Mouse (Mus musculus): ENCODE results near the gene Adprm. TPM values are rescaled to one million over a fixed set of nuclear protein-coding genes. Genes with fewer than 3 reads are reported as not detected.
A peak's percentile ranks its signal among the peaks of the same experiment; 100 is the strongest.
"Not testable (repeated sequence)": the region's sequence is repeated elsewhere in the genome, so short reads cannot be mapped to it uniquely, and the experiment has no call there.

Adprm gene
- polyA plus RNA-seq (2011; ENCODE audit: insufficient read length, low read depth, missing spikeins), result 22.4 and 22.7 TPM in 2 replicates

DNA sequence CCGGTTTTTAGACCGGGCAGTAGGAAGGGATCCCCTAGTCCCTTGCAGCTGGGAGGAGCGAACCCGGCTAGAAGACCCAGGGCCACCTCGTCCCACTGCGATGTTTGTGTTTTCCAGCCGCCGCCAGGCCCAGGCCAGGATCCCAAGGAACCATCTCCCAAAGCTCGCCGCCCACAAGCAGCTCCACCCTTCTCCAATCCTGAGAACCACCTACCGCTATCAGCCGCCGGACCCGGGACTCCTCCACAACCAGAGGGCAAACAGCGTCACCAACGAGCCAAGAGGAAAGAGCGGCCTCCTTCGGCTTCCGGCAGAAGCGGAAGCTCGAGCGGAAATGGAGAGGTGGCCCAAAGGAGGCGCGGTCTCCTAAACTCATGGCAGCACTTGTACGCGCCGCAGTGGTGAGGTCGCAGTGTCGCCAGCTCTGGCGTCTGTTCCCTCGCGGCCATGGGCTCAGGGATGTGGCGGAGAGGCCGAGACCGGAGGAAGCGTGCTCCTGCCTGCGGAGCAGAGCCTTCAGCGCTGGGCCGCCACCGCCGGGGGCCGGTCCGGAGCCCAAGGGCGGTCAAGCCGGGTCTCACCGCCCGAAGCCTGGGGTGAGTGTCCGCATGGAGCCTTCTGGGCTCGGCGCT, at the start of gene Adprm, which contains the start of gene Sco1:
Adprm (minus strand) TSS at position 274 of the 632 bp plus-strand sequence.
Sco1 (plus strand) TSS at position 350 of the 632 bp plus-strand sequence.
- no peak for TF ChIP-seq CTCF (IDR thresholded peaks at IDR 0.05; ENCODE audit: borderline replicate concordance, insufficient read depth, low read length)
- peak; percentile 90 for TF ChIP-seq POLR2A (IDR thresholded peaks at IDR 0.05; ENCODE audit: low read depth, low read length)
- Histone ChIP-seq H3K4me1 (ENCODE audit: control insufficient read depth, insufficient read depth, low read length) (no peaks in the 10 kb centered on the region; the same call in 1 of the 2 replicates), H3K27ac (ENCODE audit: insufficient read depth, low read length) (0 out of 2 replicates have a peak within 1 kb of the TSS, but pooled peaks have one; percentile 12), H3K4me3 (ENCODE audit: insufficient read depth, low read length) (peak within 1 kb of the TSS; percentile 93)

GRCm38 (mm10) chr11:67101713-67102112, 49.3 kb upstream of the Adprm start:
- no peak for TF ChIP-seq POLR2A (IDR thresholded peaks at IDR 0.05; ENCODE audit: low read depth, low read length)
- peak; percentile 68; the same call in 1 of the 2 replicates for TF ChIP-seq CTCF (IDR thresholded peaks at IDR 0.05; ENCODE audit: borderline replicate concordance, insufficient read depth, low read length)
- no peak overlapping the region for H3K4me3 ChIP-seq (ENCODE audit: insufficient read depth, low read length)
- H3K4me1 ChIP-seq (ENCODE audit: control insufficient read depth, insufficient read depth, low read length), result no peaks in the 10 kb centered on the region

GRCm38 (mm10) chr11:67100169-67100568, 47.8 kb upstream of the Adprm start:
- Histone ChIP-seq H3K4me3 (ENCODE audit: insufficient read depth, low read length) (no peak overlapping the region), H3K4me1 (ENCODE audit: control insufficient read depth, insufficient read depth, low read length) (no peaks in the 10 kb centered on the region), H3K27ac (ENCODE audit: insufficient read depth, low read length) (no peak overlapping the region)
- TF ChIP-seq POLR2A (IDR thresholded peaks at IDR 0.05; ENCODE audit: low read depth, low read length) (no peak), CTCF (IDR thresholded peaks at IDR 0.05; ENCODE audit: borderline replicate concordance, insufficient read depth, low read length) (no peak)

More at GRCm38 (mm10) chr11:67101713-67102112, 49.3 kb upstream of the Adprm start:
- no peak overlapping the region for H3K27ac ChIP-seq (ENCODE audit: insufficient read depth, low read length)

- Histone ChIP-seq H3K4me3 (ENCODE audit: insufficient read depth, low read length) (no peak overlapping the region), H3K27ac (ENCODE audit: insufficient read depth, low read length) (no peak overlapping the region), H3K4me1 (ENCODE audit: control insufficient read depth, insufficient read depth, low read length) (no peaks in the 10 kb centered on the region)
- TF ChIP-seq CTCF (IDR thresholded peaks at IDR 0.05; ENCODE audit: borderline replicate concordance, insufficient read depth, low read length) (no peak), POLR2A (IDR thresholded peaks at IDR 0.05; ENCODE audit: low read depth, low read length) (no peak)
Observed at GRCm38 (mm10) chr11:67099241-67099640, 46.8 kb upstream of the Adprm start.

DNA sequence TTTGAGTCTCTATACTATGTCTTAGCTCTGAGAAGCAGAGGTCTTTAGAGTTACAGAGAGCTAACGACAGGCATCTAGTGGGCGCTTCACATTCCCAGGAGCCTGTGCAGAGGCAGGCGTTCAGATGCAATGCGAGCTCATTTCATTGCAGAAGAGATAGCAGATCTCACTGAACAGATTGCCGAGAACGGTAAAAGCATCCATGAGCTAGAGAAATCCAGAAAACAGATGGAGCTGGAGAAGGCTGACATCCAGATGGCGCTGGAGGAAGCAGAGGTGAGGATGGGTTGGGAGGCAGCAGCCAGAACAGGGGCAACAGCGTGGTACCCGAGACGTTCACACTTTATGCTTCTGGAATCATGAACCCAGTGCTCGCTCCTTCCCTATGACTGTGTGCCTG, 46.0 kb upstream of the Adprm start:
- TF ChIP-seq CTCF (IDR thresholded peaks at IDR 0.05; ENCODE audit: borderline replicate concordance, insufficient read depth, low read length) (no peak), POLR2A (IDR thresholded peaks at IDR 0.05; ENCODE audit: low read depth, low read length) (no peak)
- H3K4me1 ChIP-seq (ENCODE audit: control insufficient read depth, insufficient read depth, low read length), result no peaks in the 10 kb centered on the region
- H3K27ac ChIP-seq (ENCODE audit: insufficient read depth, low read length), result no peak overlapping the region

DNA sequence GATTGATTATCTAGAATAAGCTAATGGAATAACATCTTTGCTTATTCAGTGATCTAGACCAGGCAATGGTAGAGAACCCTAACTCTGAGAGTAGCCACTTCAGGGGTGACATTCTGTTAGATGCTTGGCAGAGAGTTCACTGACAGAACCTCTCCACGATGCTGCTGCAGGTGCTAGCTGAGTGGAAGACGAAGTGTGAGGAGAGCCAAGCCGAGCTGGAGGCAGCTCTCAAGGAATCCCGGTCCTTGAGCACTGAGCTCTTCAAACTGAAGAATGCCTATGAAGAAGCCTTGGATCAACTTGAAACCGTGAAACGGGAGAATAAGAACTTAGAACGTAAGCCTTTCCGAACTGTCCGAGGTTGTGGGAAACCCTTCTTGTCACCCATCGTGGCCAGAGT, 45.3 kb upstream of the Adprm start:
- Histone ChIP-seq H3K4me3 (ENCODE audit: insufficient read depth, low read length) (no peak overlapping the region), H3K27ac (ENCODE audit: insufficient read depth, low read length) (no peak overlapping the region), H3K4me1 (ENCODE audit: control insufficient read depth, insufficient read depth, low read length) (no peaks in the 10 kb centered on the region)
- TF ChIP-seq POLR2A (IDR thresholded peaks at IDR 0.05; ENCODE audit: low read depth, low read length) (no peak), CTCF (IDR thresholded peaks at IDR 0.05; ENCODE audit: borderline replicate concordance, insufficient read depth, low read length) (no peak)

More for the DNA sequence above, 46.0 kb upstream of the Adprm start:
- no peak overlapping the region for H3K4me3 ChIP-seq (ENCODE audit: insufficient read depth, low read length)

GRCm38 (mm10) chr11:67094470-67094869, 42.1 kb upstream of the Adprm start:
- Histone ChIP-seq H3K4me3 (ENCODE audit: insufficient read depth, low read length) (no peak overlapping the region), H3K4me1 (ENCODE audit: control insufficient read depth, insufficient read depth, low read length) (no peaks in the 10 kb centered on the region), H3K27ac (ENCODE audit: insufficient read depth, low read length) (no peak overlapping the region)
- TF ChIP-seq CTCF (IDR thresholded peaks at IDR 0.05; ENCODE audit: borderline replicate concordance, insufficient read depth, low read length), result no peak
- no peak for TF ChIP-seq POLR2A (IDR thresholded peaks at IDR 0.05; ENCODE audit: low read depth, low read length)

GRCm38 (mm10) chr11:67093652-67094051, 41.3 kb upstream of the Adprm start:
- no peak for TF ChIP-seq POLR2A (IDR thresholded peaks at IDR 0.05; ENCODE audit: low read depth, low read length)
- TF ChIP-seq CTCF (IDR thresholded peaks at IDR 0.05; ENCODE audit: borderline replicate concordance, insufficient read depth, low read length), result no peak
- no peak overlapping the region for H3K4me3 ChIP-seq (ENCODE audit: insufficient read depth, low read length)
- no peak overlapping the region for H3K27ac ChIP-seq (ENCODE audit: insufficient read depth, low read length)
- H3K4me1 ChIP-seq (ENCODE audit: control insufficient read depth, insufficient read depth, low read length), result no peaks in the 10 kb centered on the region

DNA sequence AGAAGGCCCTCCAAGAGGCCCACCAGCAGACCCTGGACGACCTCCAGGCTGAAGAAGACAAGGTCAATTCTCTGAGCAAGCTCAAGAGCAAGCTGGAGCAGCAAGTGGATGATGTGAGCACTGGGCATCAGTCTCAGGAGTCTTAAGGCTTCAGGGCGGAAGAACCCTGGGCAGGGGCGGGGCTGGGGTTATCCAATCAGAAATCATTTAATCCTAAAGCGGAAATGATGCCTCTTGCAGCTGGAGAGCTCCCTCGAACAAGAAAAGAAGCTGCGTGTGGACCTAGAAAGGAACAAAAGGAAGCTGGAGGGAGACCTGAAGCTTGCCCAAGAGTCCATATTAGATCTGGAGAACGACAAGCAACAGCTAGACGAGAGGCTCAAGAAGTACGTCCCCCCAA, 40.8 kb upstream of the Adprm start:
- Histone ChIP-seq H3K4me1 (ENCODE audit: control insufficient read depth, insufficient read depth, low read length) (no peaks in the 10 kb centered on the region), H3K4me3 (ENCODE audit: insufficient read depth, low read length) (no peak overlapping the region), H3K27ac (ENCODE audit: insufficient read depth, low read length) (no peak overlapping the region)
- TF ChIP-seq CTCF (IDR thresholded peaks at IDR 0.05; ENCODE audit: borderline replicate concordance, insufficient read depth, low read length) (no peak), POLR2A (IDR thresholded peaks at IDR 0.05; ENCODE audit: low read depth, low read length) (no peak)

GRCm38 (mm10) chr11:67092354-67092753, 40.0 kb upstream of the Adprm start:
- not testable (repeated sequence) for H3K4me3 ChIP-seq (ENCODE audit: insufficient read depth, low read length); H3K27ac ChIP-seq (ENCODE audit: insufficient read depth, low read length); H3K4me1 ChIP-seq (ENCODE audit: control insufficient read depth, insufficient read depth, low read length)

All from embryonic fibroblast, embryonic 13.5 days (primary cell).